Mouse (Mus musculus): Measurements from ENCODE around the gene Chpt1.
A peak's percentile ranks its signal among the peaks of the same experiment; 100 is the strongest.
"Not testable (repeated sequence)": the region's sequence is repeated elsewhere in the genome, so short reads cannot be mapped to it uniquely, and the experiment has no call there.

The Chpt1 gene

GRCm38 (mm10) chr10:88503421-88504314 lies at the start of gene Chpt1:
Gene Chpt1, minus strand, starts transcription at chr10:88504073.
- peak; percentile 94 to 96 for DNase-seq

GRCm38 (mm10) chr10:88552738-88553137 lies 48.9 kb upstream of the Chpt1 start:
- no peak for DNase-seq

GRCm38 (mm10) chr10:88550225-88550624 lies 46.4 kb upstream of the Chpt1 start:
- DNase-seq, result no peak

GRCm38 (mm10) chr10:88547635-88548034 lies 43.8 kb upstream of the Chpt1 start:
- DNase-seq, result no peak

- no peak for DNase-seq
Measured at GRCm38 (mm10) chr10:88530631-88531030, 26.8 kb upstream of the Chpt1 start.

- DNase-seq, result no peak
Measured at GRCm38 (mm10) chr10:88524016-88524415, 20.1 kb upstream of the Chpt1 start.

GRCm38 (mm10) chr10:88523212-88523611 lies 19.3 kb upstream of the Chpt1 start:
- DNase-seq, result no peak

- DNase-seq, result no peak
Measured at GRCm38 (mm10) chr10:88522795-88523194, 18.9 kb upstream of the Chpt1 start.

- not testable (repeated sequence) for DNase-seq
Measured at GRCm38 (mm10) chr10:88515049-88515448, 11.2 kb upstream of the Chpt1 start.

- DNase-seq, result peak; percentile 87 to 91
Measured at GRCm38 (mm10) chr10:88514495-88514894, 10.6 kb upstream of the Chpt1 start.

GRCm38 (mm10) chr10:88513574-88514135 lies 9.8 kb upstream of the Chpt1 start:
- peak; percentile 81 to 89 for DNase-seq

GRCm38 (mm10) chr10:88511355-88511754 lies 7.5 kb upstream of the Chpt1 start:
- peak; percentile 57 to 70 for DNase-seq

- peak; percentile 77 to 93 for DNase-seq
Measured at GRCm38 (mm10) chr10:88510503-88511271, 6.8 kb upstream of the Chpt1 start.

- peak; percentile 55 to 71 for DNase-seq
Measured at GRCm38 (mm10) chr10:88507691-88508143, 3.8 kb upstream of the Chpt1 start.

GRCm38 (mm10) chr10:88505256-88505655 lies 1.4 kb upstream of the Chpt1 start:
- no peak for DNase-seq

- DNase-seq, result no peak
Measured at GRCm38 (mm10) chr10:88504481-88504880, 608 bp upstream of the Chpt1 start.

GRCm38 (mm10) chr10:88502919-88503318 lies 954 bp downstream of the Chpt1 start:
- DNase-seq, result no peak

GRCm38 (mm10) chr10:88501886-88502765 lies 1.7 kb downstream of the Chpt1 start:
- DNase-seq, result peak; percentile 36 to 39

GRCm38 (mm10) chr10:88501370-88501769 lies 2.5 kb downstream of the Chpt1 start:
- DNase-seq, result peak; percentile 39 to 70

- DNase-seq, result no peak
Measured at GRCm38 (mm10) chr10:88499993-88500392, 3.9 kb downstream of the Chpt1 start.

GRCm38 (mm10) chr10:88496864-88497564 lies 6.9 kb downstream of the Chpt1 start:
- DNase-seq, result no peak

Data from kidney, postnatal 36 days (tissue).